Mouse (Mus musculus) ovary, postnatal 10 days (tissue): ENCODE results near the gene Dennd6a.
"Not testable (repeated sequence)": the region's sequence is repeated elsewhere in the genome, so short reads cannot be mapped to it uniquely, and the experiment has no call there.

Experiments used
- DNase-seq: peaks from one replicate; pipeline ENCODE4 v3.0.0; 2022; ENCODE audit warnings: low spot score

Dennd6a gene

DNA sequence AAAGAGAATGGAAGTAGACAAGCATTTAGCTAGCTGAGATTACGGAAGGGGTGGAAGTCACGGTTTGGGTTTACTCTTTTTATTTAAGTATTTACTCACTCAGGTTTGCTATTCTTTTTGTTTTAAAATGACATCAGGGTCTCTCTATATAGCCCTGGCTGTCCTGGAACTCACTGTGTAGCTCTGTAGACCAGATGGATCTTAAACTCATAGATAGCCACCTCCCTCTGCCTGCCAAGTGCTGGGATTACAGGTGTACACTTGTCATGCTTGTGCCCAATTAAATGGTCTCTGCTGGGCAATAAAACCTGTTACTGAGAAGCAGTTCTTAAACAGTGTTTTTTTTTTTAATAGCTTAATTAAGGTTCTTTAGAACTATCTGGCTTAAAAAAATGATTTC lies 66.3 kb downstream of the Dennd6a start:
- DNase-seq: no peak

- no peak for DNase-seq
Observed at GRCm38 (mm10) chr14:26643006-26643624, 69.5 kb downstream of the Dennd6a start.

- no peak for DNase-seq
Observed at GRCm38 (mm10) chr14:26645989-26646650, 72.5 kb downstream of the Dennd6a start.

- DNase-seq: no peak
Observed at GRCm38 (mm10) chr14:26647811-26648210, 74.2 kb downstream of the Dennd6a start.

- no peak for DNase-seq
Observed at GRCm38 (mm10) chr14:26651901-26652300, 78.2 kb downstream of the Dennd6a start.

GRCm38 (mm10) chr14:26658178-26658577 lies 84.5 kb downstream of the Dennd6a start:
- DNase-seq: no peak

- DNase-seq: no peak
Observed at GRCm38 (mm10) chr14:26660233-26660632, 86.6 kb downstream of the Dennd6a start.

DNA sequence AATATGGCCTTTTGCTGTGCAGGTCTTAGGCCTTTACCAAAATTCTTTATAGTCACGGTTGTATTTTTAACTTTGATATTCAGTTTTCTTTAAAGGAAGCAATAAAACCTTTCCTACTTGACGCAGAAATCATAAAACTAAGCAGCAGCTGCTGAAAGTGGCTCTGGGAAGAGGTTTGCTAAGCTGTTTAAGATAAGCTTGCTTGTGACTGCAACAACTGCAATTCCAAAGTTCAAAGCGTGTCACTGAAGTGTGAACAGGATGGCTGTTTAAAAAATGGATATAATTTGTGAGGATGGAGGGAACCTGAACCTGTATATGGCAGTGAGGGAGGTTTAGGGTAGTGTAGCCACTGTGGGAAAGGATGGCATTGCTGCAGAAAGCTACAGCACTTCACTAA lies 88.4 kb downstream of the Dennd6a start:
- no peak for DNase-seq

- DNase-seq: no peak
Observed at GRCm38 (mm10) chr14:26662488-26662887, 88.8 kb downstream of the Dennd6a start.

- DNase-seq: no peak
Observed at GRCm38 (mm10) chr14:26663851-26664250, 90.2 kb downstream of the Dennd6a start.

DNA sequence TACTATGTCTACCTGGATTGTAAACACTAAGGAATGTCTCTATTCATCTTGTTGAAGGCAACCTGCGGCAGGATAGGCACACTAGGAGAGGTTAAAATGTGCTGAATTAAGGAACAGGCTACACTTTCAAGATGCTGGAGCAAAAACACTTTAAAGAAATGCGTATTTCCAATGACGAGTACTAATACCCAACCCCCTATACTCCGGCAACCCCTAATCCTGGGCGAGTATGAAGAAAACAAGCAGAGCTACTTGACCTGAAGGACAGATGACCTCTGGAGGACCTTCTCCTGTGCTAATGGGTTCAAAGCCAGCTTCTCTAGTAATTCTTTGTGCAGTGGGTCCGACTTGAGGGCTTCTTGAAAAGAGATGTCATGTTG lies 94.3 kb downstream of the Dennd6a start:
- DNase-seq: no peak

GRCm38 (mm10) chr14:26668371-26669291 lies 95.0 kb downstream of the Dennd6a start:
- no peak for DNase-seq

DNA sequence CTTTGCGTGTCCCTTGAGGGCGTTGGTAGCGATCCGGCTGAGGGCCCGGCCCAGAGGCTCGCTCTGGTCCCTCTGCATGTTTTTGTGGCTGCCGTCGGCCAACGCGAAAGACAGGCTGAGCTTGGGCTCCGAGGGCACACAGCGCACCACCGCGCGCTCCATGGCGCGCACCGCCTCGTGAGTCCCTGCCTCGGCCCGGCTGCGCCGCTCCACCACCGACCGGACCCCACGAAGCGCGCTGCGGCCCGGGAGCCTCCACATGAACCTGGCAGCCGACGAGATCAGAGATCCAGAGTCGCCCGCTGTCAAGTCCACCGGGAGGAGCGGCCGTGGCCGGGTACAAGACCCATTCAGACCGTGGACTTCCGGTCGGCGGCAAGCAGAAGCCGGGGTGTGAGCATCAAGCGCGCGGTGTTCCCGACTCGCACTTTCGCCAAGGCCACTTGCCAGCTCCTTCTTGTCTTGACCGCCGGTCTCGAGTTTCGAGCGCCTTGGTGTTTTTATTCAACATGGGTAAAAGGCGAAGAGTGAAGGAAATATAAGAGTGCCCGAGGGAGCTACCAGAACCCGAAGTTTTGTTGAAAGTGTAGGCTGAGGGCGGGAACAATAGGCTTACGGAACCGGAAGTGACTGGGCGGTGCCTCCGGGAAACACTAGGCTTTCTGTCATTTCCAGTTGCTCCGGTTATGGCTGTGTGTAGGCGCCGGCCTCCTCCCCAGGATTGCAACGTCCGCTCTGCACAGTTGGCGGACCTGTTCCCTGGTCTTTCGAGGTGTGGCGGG lies 95.8 kb downstream of the Dennd6a start, which contains the start of gene Pde12:
Pde12 (minus strand) TSS at position 592 of the 782 bp plus-strand sequence.
- peak; percentile 95 for DNase-seq

DNA sequence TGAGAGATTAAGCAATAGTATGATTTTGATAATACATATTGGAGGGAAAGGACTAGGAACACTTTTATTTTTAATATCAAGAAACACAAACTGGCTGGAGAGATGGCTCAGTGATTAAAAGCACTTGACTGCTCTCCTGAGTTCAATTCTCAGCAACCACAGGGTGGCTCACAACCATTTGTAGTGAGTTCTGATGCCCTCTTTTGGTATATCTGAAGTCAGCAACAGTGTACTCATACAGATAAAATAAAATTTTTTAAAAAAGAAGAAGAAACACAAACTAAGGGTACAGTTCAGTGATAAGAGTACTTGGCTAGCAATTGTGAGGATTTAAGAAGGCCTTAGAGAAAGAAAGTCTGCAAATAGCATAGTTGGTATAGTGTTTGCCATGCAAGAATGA lies 97.3 kb downstream of the Dennd6a start:
- no peak for DNase-seq

- DNase-seq: not testable (repeated sequence)
Observed at GRCm38 (mm10) chr14:26671870-26672615, 98.4 kb downstream of the Dennd6a start.

GRCm38 (mm10) chr14:26674476-26675169 lies 101.0 kb downstream of the Dennd6a start:
- not testable (repeated sequence) for DNase-seq

GRCm38 (mm10) chr14:26675371-26675770 lies 101.7 kb downstream of the Dennd6a start:
- no peak for DNase-seq

DNA sequence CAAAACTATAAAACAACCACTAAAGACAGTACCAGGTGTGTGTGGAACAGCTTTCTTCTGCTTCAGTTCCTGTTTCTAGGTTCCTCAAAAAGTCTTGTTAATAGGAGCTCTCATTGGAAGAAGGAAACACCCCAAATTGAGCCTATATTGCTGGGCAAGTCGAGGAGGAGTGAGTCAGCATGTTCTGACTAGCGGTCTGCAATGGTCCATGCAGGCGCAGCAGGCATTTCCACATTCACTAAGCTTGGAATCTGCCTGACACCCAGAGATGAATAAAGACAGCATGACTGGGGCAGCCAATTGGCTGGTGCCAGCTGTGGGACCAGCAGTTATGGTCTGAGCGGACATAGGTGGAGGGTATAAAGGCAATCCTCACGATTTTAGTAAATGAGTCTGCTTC lies 102.1 kb downstream of the Dennd6a start:
- DNase-seq: no peak
